Mouse (Mus musculus): ENCODE data around the gene Tm4sf5.
"Not testable (repeated sequence)": the region's sequence is repeated elsewhere in the genome, so short reads cannot be mapped to it uniquely, and the experiment has no call there.

Tm4sf5 gene

DNA sequence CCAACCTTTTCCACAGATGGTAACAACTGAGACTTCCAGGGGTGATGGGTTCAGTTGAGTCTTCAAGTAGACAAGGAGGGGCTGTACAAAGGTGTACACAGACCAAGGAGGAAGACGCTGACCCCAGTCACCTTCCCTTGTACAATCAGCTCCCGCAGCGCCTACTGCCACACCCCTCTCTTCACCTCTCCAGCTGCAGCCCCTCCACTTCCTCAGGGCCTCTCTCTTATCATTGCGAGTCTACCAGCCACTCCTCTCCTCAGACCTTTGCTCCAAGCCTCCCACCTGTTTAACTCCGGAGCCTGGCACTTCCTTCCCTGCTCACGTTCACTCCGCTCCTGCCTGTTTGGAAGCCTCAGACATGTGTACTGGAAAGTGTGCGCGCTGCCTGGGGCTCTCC is at the start of gene Tm4sf5:
Gene Tm4sf5, plus strand, starts transcription at position 275 of the 400 bp plus-strand sequence.
- no peak for DNase-seq (ENCODE audit: low read depth, low spot score)

DNA sequence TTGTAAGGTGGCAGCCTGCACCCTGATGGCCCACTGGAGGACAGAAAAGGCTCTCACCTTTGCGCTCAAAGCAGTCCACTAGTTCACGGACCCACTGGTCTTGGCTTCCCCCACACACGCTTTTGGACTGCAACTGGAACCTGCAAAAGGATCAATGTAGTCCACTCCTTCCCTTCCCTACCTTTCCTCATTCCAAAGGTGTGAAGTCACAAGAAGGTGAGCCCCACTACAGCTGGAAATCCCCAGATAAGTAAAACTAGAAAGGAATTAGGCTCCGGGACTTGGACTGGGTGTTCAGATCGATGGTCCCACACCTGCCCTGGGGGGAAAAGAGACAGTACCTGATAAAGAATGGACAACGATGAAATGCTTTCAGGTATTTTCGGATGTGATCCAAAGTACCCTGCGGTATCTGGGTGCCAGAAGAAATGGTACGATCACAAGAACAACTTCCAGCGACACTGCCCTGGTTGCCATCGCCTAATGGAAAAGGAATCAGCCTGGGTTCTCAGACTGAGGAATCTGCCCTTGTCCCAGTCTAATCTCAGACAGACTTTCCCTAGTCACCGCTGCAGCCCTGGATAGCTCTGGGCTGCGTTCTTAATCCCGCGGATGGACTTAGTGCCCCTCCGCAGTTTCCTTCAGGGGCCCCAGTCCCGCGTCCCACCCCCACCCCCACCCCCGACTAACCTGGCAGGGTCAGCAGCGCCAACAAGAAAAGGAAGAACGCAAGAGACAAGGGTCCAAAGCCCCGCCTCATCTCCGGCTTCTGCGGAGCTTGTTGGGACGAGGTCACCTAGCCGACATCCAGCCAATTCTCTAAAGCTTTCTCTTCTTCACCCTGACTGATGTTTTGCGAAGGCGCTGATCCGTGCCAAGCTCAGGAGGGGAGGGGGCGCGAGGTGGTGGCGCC is 46.1 kb upstream of the Tm4sf5 start, which contains the start of gene Zmynd15:
Gene Zmynd15, plus strand, starts transcription at position 746 of the 913 bp plus-strand sequence.
- DNase-seq (ENCODE audit: low read depth, low spot score): no peak

DNA sequence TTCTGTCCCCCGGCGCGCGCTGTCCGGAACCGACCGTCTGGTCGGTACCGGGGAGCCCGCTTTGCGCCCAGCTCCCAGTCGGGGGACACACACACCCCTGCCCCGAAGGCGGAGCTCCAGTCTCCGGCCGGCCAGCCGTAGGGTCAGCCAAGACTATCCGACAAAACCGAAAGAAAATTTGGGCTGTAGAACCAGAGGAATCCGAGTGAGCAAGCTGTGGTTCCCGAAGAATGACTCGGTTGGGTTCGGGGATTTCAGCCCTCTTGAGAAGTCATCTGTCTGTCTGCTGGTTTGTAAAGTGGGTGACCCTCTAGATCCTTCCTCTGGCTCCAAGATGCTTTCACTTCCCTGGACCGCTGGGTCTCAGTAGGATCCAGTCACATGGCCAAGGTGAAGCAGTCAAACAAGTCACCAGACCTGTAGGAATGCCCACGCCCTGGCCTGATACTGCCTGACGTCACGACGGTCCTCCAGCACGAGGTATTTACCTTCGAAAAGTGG is 45.4 kb upstream of the Tm4sf5 start, which contains the start of gene Cxcl16:
Gene Cxcl16, minus strand, starts transcription at position 384 of the 501 bp plus-strand sequence.
- DNase-seq (ENCODE audit: low read depth, low spot score): no peak

DNA sequence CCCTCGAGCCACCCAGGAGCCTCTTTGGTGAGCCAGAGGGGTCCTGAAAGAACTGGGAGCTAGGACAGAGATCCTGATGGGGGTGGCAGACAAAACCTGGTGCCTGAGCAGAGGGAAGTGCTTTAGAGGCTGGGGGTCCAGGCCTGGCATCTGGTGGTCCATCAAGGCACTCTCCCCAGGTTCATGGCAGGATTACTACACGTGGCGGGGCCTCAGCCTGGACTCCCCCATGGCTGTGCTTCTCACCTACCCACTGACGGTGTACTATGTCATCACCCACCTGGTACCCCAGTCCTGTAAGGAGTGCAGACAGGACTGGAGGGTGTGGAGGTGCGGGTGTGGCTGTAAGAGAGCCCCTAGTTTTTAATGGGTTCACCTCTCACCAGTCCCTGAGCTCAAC is 41.1 kb upstream of the Tm4sf5 start:
- DNase-seq (ENCODE audit: low read depth, low spot score): no peak

DNA sequence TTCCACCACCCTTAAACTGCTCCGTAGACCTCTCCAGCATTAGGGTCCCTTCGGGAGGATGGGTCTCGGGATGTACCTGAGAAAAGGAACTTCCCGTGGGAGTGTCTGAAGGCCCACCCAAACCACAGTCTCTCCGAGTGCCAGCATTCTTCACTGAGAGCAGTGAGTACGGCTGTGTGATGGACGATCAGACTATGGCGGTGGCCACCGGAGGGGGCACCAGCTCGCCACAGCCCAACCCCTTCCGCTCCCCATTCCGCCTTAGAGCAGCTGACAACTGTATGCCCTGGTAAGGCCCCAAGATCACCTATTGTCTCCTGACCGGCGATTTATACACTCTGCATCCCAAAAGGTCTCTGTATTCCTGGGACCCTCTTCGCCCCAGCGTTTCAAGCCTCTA is 39.8 kb upstream of the Tm4sf5 start:
- no peak for DNase-seq (ENCODE audit: low read depth, low spot score)

DNA sequence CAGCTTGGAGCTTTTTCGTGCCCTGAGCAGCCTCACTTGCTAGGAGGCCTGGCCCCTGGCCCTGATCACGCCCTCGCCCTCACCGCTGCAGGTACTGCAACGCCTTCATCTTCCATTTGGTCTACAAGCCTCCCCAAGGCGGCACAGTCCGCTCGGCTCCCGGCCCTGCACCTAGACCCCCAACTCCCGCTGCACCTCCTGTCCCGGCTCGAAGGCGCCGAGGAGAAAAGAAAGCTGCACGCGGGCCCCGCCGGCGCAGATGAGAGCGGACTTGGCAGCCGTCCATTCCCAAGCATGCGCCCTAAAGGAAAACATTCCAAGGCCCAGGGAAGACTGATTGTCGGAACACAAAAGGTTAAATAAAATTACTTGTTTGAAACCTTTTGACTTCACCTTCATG is 39.2 kb upstream of the Tm4sf5 start:
- DNase-seq (ENCODE audit: low read depth, low spot score): no peak

DNA sequence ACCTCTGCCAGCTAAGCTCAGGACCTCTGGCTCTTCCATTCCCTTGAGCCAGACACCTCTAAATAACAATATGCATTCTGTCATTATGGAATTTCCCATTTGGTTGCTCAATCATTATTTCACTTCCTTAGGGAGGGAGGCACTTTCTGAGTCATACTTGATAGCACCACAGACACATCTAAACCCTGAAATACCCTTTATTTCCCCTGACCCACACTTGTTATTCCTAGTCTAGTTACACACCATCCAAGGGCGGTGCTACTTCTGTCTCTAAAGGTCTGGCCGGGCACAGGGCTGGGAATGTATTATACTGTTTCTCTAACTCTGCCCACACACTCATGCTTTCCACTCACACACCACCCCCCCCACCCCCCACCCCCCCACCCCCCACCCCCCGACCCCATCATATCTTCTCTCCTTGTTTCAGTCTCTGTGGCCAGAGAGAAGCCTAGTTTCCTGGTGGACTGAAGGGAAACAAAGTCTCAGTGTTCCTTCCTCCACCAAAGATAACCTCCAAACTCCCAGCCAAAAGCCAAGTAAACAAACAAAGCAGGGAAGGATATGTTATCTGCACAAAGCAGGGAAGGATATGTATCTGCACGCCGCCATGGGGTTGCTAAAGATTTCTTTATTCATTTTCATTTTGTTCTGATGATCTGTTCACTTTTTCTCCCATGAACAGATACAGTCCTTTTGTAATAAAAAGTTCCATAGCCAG is 37.0 kb upstream of the Tm4sf5 start:
- DNase-seq (ENCODE audit: low read depth, low spot score): no peak

DNA sequence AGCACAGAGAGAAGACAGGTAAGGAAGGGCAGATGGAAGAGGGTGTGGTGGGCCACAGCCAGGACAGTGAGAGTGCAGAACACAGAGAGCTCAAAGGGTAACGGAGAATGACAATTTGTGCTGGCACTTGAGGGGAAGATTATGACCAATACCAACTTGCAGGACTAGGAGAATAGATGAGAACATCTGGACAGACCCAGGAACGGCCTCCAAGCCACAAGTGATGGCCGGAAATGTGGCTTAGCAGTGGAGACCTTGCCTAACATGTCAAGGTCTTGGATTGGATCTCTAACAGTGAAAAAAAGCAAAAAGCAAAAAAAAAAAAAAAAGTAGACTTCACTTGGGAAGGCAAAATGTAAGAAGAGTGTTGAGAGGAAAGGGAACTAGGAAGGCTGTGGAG is 35.3 kb upstream of the Tm4sf5 start:
- DNase-seq (ENCODE audit: low read depth, low spot score): no peak

DNA sequence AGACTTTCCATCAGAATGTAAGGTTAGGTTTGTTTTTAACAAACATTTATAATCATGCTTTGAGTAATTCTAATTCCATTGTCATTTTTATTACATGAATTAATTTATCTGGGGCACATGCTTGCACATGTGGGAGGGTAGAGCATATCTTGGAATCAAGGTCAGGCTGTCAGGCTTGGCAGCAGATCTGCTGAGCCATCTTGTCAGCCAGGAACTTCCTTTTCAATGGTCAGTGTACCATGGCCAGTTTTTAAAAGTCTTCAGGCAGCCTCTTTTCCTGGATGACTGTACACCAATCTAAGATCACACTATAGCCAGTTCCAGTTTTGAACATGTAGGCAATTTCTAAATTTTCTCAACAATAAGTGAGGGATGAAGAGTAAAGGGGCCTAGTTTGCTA is 32.3 kb upstream of the Tm4sf5 start:
- DNase-seq (ENCODE audit: low read depth, low spot score): no peak

DNA sequence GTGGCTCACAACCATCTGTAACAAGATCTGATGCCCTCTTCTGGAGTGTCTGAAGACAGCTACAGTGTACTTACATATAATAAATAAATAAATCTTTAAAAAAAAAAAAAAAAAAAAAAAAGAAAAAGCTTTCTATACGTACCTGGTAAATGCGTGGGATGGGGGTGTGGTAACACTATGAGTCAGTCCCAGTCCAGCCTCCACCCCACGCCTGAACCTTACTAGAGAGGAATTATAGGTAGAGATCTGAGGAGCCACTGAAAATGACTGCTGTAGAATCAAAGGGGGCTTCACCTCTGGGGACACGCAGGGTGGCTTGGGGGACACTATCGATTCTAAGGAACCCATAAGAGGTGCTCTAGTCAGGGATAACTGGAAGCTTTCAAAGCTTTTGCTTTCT is 31.8 kb upstream of the Tm4sf5 start:
- DNase-seq (ENCODE audit: low read depth, low spot score): not testable (repeated sequence)

DNA sequence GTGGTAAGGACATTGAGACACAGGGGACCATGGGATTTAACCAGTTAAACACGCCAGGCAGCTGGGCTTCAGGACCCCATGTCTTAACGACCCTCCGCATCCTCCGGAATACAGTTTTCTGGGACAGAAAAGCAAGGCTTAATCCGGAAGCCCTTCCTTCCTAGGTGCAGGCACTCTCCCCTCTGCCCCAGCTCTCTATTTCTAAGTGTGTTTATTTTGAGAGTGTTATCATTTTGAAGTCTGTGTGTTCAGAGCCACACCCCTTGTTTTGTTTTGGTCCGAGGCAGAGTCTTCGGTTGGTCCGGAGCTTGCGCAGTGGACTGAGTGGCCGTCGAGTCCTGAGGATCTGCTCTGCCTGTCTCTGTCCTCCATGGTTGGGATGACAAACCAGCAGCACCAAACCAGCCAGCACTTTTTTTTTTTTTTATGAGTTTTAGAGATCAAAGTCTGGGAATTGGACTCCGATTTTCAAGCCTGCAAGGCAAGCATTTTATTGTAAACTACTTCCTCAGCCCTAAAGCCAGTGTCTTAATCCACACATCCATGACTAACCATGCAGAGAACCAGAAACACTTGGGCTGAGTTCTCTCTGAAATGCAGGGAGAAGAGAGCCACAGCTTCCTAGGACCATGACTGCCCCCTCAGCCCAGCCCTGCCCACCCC is 30.0 kb upstream of the Tm4sf5 start:
- DNase-seq (ENCODE audit: low read depth, low spot score): no peak

DNA sequence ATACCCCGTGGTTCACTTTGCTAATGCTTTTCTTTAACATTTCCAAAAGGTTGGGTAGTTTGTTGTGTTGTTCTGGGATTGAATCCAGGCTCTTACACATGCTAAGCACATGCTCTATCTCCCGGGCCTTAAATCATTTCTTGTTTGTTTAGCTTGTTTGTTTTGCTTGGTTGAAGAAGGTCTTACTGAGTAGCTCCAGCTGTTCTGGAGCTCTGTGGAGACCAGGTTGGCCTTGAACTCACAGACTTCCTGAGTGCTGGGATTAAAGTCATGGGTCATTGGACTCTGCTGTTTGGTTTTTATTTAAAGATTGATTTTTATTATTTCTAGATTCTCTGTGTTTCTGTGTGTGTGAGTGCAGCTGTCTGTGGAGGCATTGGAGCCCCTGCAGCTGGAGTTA is 19.5 kb upstream of the Tm4sf5 start:
- no peak for DNase-seq (ENCODE audit: low read depth, low spot score)

DNA sequence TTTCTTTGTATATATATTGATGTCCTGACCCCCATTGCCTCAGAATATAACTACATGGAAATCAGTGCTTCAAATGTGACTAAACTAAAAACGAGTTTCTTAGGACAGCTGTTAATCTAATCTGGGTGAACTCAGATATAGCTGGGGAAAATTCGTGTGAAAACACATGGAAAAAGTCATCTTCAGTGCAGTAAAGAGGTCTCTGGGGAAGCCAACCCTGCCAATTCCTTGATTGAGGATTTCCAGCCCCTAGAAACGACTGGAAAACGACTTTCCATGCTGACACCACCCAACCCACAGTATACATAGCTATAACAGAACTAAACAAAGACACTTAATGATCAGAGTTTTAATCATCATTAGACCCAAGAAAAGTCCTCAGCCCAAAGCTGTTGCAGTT is 17.2 kb upstream of the Tm4sf5 start:
- DNase-seq (ENCODE audit: low read depth, low spot score): no peak

DNA sequence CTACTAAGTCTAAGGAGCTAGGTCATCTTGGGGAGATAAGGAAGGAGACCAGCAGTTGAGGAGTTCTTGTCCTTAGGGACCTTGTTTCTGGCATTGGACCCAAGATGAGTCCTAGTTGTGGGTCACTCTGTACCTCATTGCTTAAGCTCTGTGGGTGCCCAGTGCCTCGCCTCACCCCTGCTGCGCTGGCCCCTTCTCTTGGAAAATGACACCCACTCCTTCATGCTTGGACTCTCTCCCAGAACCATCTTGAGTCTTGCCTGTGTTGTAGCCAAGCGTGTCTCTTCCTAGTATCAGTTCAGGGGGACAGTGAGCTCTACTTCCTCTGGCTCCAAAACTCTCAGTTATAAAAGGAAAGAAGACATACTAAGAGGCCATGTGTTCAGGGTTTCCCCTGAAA is 15.9 kb upstream of the Tm4sf5 start:
- no peak for DNase-seq (ENCODE audit: low read depth, low spot score)

DNA sequence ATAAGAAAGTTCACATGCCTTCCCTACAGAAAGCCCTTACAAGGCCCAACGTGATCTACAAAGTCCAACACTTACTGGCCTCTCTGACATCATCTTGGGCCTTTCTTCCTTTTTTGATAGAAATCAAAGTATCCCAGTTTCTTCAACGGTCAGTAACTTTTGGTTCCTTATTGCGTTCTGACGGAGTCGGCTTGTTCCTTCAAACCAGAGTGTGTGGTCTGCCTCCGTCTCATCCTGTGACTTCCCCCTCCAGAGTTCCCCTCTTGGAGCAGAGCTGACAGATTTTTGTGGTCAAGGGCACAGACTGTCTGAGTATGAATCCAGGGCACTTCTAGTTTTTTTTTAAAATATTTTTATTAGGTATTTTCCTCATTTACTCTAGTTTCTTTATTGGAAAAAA is 15.4 kb upstream of the Tm4sf5 start:
- DNase-seq (ENCODE audit: low read depth, low spot score): no peak

DNA sequence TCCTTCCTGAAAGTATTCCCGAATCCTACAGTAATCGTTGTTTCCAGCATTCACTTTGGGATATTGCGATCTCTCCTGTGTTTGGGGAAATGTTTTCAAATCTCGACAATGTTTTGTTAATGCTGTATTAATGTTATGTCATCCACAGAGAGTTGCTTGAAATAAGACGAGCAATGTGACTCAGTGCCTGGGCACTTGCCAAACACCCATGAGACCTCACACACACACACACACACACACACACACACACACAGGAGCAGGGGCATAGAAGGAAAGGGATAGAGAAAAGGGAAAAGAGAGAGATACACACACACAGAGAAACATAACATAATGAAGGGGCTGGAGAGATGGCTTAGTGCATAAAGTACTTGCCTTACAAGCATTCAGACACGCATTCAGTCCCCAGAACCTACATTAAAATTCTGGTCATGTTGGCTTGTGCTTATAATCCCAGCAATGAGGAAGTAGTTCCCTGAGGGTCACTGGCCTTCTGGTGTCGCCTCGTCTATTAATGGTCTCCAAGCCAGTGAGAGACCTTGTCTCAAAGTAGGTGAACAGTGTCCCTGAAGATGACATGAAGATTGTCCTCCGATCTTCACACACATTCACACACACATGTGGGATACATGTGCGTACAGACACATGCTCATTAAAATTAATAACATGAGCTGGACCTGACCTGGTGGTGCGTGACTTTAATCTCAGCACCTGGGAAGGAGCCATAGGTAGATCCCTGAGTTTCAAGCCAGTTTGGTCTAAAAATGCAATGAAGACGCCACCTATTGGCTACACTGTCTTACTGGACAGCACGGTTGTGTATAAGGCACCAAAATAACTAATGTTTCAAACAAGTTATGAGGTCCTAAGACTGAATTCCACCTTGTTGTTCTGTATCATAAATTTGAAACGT is 5.2 kb upstream of the Tm4sf5 start:
- no peak for DNase-seq (ENCODE audit: low read depth, low spot score)

DNA sequence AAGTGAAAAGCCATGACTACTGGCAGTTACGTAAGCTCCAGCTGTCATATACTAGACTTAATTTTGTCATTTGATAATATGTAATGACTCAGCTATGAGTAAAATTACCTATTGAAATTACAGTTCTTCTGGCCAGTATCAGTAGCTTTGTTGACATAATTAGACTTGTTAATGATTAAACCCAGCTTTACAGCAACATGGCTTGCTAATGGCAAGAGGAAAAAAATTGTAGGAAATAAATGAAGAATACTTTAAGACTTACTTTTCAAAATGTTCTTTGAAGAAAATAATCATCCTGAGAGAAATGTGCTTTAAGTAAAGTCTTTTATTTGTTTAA is 4.6 kb upstream of the Tm4sf5 start:
- DNase-seq (ENCODE audit: low read depth, low spot score): no peak

DNA sequence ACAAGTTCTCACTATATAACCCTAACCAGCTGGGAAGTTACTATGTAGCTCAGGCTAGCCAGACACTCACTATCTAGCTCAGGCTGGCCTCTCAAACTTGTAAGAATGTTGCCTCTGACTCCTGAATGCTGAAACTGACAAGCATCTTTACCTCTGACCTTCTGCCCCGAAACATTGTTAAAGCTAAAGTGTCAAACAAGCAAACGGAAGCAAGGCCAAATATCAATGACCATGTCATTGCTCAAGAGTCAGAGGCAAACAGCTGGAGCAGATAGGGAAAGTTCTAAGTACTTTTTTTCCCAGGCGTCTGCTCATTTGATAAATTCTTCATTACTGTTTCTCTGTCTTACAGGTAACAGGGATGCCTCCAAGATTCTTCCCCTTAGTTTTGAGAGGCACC is 3.0 kb upstream of the Tm4sf5 start:
- DNase-seq (ENCODE audit: low read depth, low spot score): no peak

DNA sequence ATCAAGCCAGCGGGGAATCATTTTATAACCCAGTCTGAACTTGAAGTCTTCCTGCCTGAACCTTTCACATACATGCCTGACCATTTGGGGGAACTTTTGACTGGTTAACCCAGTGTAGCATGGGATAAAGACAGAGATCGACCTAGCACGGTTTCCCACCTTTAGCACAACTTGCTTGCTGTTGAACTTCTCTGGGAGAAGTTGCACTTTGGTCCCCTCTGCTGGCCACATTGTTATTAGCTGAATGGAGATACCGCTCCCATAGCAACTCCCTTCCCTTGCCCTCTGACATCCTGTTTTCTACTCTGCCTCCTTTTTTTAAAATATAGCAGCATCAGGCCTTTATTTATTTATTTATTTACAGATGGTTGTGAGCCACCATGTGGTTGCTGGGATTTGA is 1.3 kb downstream of the Tm4sf5 start:
- no peak for DNase-seq (ENCODE audit: low read depth, low spot score)

DNA sequence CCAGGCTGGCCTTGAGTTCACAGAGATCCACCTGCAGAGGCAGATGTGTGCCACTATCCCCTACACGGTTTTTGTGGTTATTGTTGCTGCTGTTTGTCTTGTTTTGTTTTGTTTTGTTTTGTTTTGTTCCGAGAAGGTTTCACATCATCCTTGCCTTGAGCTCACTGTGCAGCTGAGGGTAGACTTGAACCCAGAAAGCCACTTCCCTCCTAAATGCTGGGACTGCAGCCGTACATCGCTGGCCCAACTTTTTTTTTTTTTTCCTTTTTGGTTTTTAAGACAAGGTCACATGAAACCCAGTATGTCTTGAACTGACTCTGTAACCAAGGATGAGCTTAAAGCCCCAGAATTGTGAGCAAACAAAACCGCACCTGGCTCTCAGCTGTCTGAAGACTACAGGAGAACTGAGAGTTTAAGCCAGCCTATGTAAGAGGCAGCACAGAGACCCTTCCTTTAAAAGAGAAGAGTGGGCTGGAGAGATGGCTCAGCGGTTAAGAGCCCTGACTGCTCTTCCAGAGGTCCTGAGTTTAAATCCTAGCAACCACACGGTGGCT is 2.0 kb downstream of the Tm4sf5 start:
- no peak for DNase-seq (ENCODE audit: low read depth, low spot score)
